Mouse (Mus musculus): ENCODE data around the gene Pik3ap1. TPM values are rescaled to one million over a fixed set of nuclear protein-coding genes. Genes with fewer than 3 reads are reported as not detected.

The Pik3ap1 gene
- polyA plus RNA-seq, 1 experiment from 2014 or later, result 2.0 TPM

- no peaks in the 10 kb centered on the region for H3K36me3 ChIP-seq (ENCODE audit: control insufficient read depth, insufficient read depth)
- no peak overlapping the region for H3K4me2 ChIP-seq (ENCODE audit: low read length)
- WGBS, result 93% methylated on average over 5 of the region's 5 CpGs
- no peaks in the 10 kb centered on the region for H3K4me1 ChIP-seq (replicated peaks; ENCODE audit: control insufficient read depth, insufficient read depth, low read length)
- H3K9me3 ChIP-seq (ENCODE audit: control insufficient read depth, low read length), result no peaks in the 10 kb centered on the region
- no peaks in the 10 kb centered on the region for H3K27me3 ChIP-seq (replicated peaks; ENCODE audit: control insufficient read depth, insufficient read depth, low read length)
- H3K27ac ChIP-seq (ENCODE audit: low read length), result no peak overlapping the region
- H3K4me3 ChIP-seq (replicated peaks; ENCODE audit: low read length), result no peak overlapping the region
- no peak overlapping the region for H3K9ac ChIP-seq (replicated peaks; ENCODE audit: low read depth, low read length)
- ATAC-seq, result no peak
These were observed 10.2 kb downstream of the Pik3ap1 start for GRCm38 (mm10) chr19:41374658-41375057.

- Histone ChIP-seq H3K36me3 (ENCODE audit: control insufficient read depth, insufficient read depth) (no peaks in the 10 kb centered on the region), H3K27me3 (replicated peaks; ENCODE audit: control insufficient read depth, insufficient read depth, low read length) (no peaks in the 10 kb centered on the region), H3K4me3 (replicated peaks; ENCODE audit: low read length) (no peak overlapping the region), H3K27ac (ENCODE audit: low read length) (no peak overlapping the region), H3K9ac (replicated peaks; ENCODE audit: low read depth, low read length) (no peak overlapping the region), H3K4me1 (replicated peaks; ENCODE audit: control insufficient read depth, insufficient read depth, low read length) (no peaks in the 10 kb centered on the region), H3K4me2 (ENCODE audit: low read length) (no peak overlapping the region), H3K9me3 (ENCODE audit: control insufficient read depth, low read length) (no peaks in the 10 kb centered on the region)
- ATAC-seq, result no peak
- WGBS, result 84% methylated on average over 4 of the region's 4 CpGs
These were observed 12.6 kb downstream of the Pik3ap1 start for GRCm38 (mm10) chr19:41372322-41372721.

GRCm38 (mm10) chr19:41371373-41371772 lies 13.5 kb downstream of the Pik3ap1 start:
- Histone ChIP-seq H3K9me3 (ENCODE audit: control insufficient read depth, low read length) (no peaks in the 10 kb centered on the region), H3K27me3 (replicated peaks; ENCODE audit: control insufficient read depth, insufficient read depth, low read length) (no peaks in the 10 kb centered on the region), H3K4me1 (replicated peaks; ENCODE audit: control insufficient read depth, insufficient read depth, low read length) (no peaks in the 10 kb centered on the region), H3K4me2 (ENCODE audit: low read length) (no peak overlapping the region), H3K27ac (ENCODE audit: low read length) (no peak overlapping the region), H3K4me3 (replicated peaks; ENCODE audit: low read length) (no peak overlapping the region), H3K9ac (replicated peaks; ENCODE audit: low read depth, low read length) (no peak overlapping the region), H3K36me3 (ENCODE audit: control insufficient read depth, insufficient read depth) (no peaks in the 10 kb centered on the region)
- no peak for ATAC-seq
- 63% methylated on average over 4 of the region's 4 CpGs for WGBS

- no peak overlapping the region for H3K4me3 ChIP-seq (replicated peaks; ENCODE audit: low read length)
- no peak for ATAC-seq
- H3K9ac ChIP-seq (replicated peaks; ENCODE audit: low read depth, low read length), result no peak overlapping the region
- no peaks in the 10 kb centered on the region for H3K9me3 ChIP-seq (ENCODE audit: control insufficient read depth, low read length)
- no peak overlapping the region for H3K4me2 ChIP-seq (ENCODE audit: low read length)
- no peak overlapping the region for H3K27ac ChIP-seq (ENCODE audit: low read length)
- no peaks in the 10 kb centered on the region for H3K27me3 ChIP-seq (replicated peaks; ENCODE audit: control insufficient read depth, insufficient read depth, low read length)
- no peaks in the 10 kb centered on the region for H3K4me1 ChIP-seq (replicated peaks; ENCODE audit: control insufficient read depth, insufficient read depth, low read length)
- WGBS, result 87% methylated on average over 11 of the region's 11 CpGs
- H3K36me3 ChIP-seq (ENCODE audit: control insufficient read depth, insufficient read depth), result no peaks in the 10 kb centered on the region
These were observed 15.1 kb downstream of the Pik3ap1 start for GRCm38 (mm10) chr19:41369557-41370460.

- no peaks in the 10 kb centered on the region for H3K4me1 ChIP-seq (replicated peaks; ENCODE audit: control insufficient read depth, insufficient read depth, low read length)
- H3K9me3 ChIP-seq (ENCODE audit: control insufficient read depth, low read length), result no peaks in the 10 kb centered on the region
- H3K4me3 ChIP-seq (replicated peaks; ENCODE audit: low read length), result no peak overlapping the region
- H3K27me3 ChIP-seq (replicated peaks; ENCODE audit: control insufficient read depth, insufficient read depth, low read length), result no peaks in the 10 kb centered on the region
- WGBS, result 90% methylated on average over 9 of the region's 9 CpGs
- no peak overlapping the region for H3K9ac ChIP-seq (replicated peaks; ENCODE audit: low read depth, low read length)
- H3K4me2 ChIP-seq (ENCODE audit: low read length), result no peak overlapping the region
- no peaks in the 10 kb centered on the region for H3K36me3 ChIP-seq (ENCODE audit: control insufficient read depth, insufficient read depth)
- no peak overlapping the region for H3K27ac ChIP-seq (ENCODE audit: low read length)
- ATAC-seq, result no peak
These were observed 17.9 kb downstream of the Pik3ap1 start for GRCm38 (mm10) chr19:41366854-41367517.

- ATAC-seq, result no peak
These were observed 18.6 kb downstream of the Pik3ap1 start for GRCm38 (mm10) chr19:41366192-41366853.

GRCm38 (mm10) chr19:41365570-41365969 lies 19.3 kb downstream of the Pik3ap1 start:
- no peak for ATAC-seq
- H3K9me3 ChIP-seq (ENCODE audit: control insufficient read depth, low read length), result no peaks in the 10 kb centered on the region
- H3K27me3 ChIP-seq (replicated peaks; ENCODE audit: control insufficient read depth, insufficient read depth, low read length), result no peaks in the 10 kb centered on the region
- WGBS, result 86% methylated on average over 5 of the region's 5 CpGs
- H3K4me2 ChIP-seq (ENCODE audit: low read length), result no peak overlapping the region
- no peak overlapping the region for H3K9ac ChIP-seq (replicated peaks; ENCODE audit: low read depth, low read length)
- H3K27ac ChIP-seq (ENCODE audit: low read length), result no peak overlapping the region
- no peaks in the 10 kb centered on the region for H3K36me3 ChIP-seq (ENCODE audit: control insufficient read depth, insufficient read depth)
- no peak overlapping the region for H3K4me3 ChIP-seq (replicated peaks; ENCODE audit: low read length)
- no peaks in the 10 kb centered on the region for H3K4me1 ChIP-seq (replicated peaks; ENCODE audit: control insufficient read depth, insufficient read depth, low read length)

More at GRCm38 (mm10) chr19:41366192-41366853, 18.6 kb downstream of the Pik3ap1 start:
- H3K27ac ChIP-seq (ENCODE audit: low read length), result no peak overlapping the region
- WGBS, result 77% methylated on average over 16 of the region's 16 CpGs
- H3K9ac ChIP-seq (replicated peaks; ENCODE audit: low read depth, low read length), result no peak overlapping the region
- H3K4me3 ChIP-seq (replicated peaks; ENCODE audit: low read length), result no peak overlapping the region
- H3K4me2 ChIP-seq (ENCODE audit: low read length), result no peak overlapping the region
- no peaks in the 10 kb centered on the region for H3K27me3 ChIP-seq (replicated peaks; ENCODE audit: control insufficient read depth, insufficient read depth, low read length)
- no peaks in the 10 kb centered on the region for H3K36me3 ChIP-seq (ENCODE audit: control insufficient read depth, insufficient read depth)
- no peaks in the 10 kb centered on the region for H3K4me1 ChIP-seq (replicated peaks; ENCODE audit: control insufficient read depth, insufficient read depth, low read length)
- no peaks in the 10 kb centered on the region for H3K9me3 ChIP-seq (ENCODE audit: control insufficient read depth, low read length)

- no peaks in the 10 kb centered on the region for H3K9me3 ChIP-seq (ENCODE audit: control insufficient read depth, low read length)
- no peaks in the 10 kb centered on the region for H3K36me3 ChIP-seq (ENCODE audit: control insufficient read depth, insufficient read depth)
- no peaks in the 10 kb centered on the region for H3K4me1 ChIP-seq (replicated peaks; ENCODE audit: control insufficient read depth, insufficient read depth, low read length)
- WGBS, result 82% methylated on average over 3 of the region's 3 CpGs
- H3K4me3 ChIP-seq (replicated peaks; ENCODE audit: low read length), result no peak overlapping the region
- no peak overlapping the region for H3K4me2 ChIP-seq (ENCODE audit: low read length)
- H3K27ac ChIP-seq (ENCODE audit: low read length), result no peak overlapping the region
- H3K9ac ChIP-seq (replicated peaks; ENCODE audit: low read depth, low read length), result no peak overlapping the region
- no peak for ATAC-seq
- H3K27me3 ChIP-seq (replicated peaks; ENCODE audit: control insufficient read depth, insufficient read depth, low read length), result no peaks in the 10 kb centered on the region
These were observed 20.4 kb downstream of the Pik3ap1 start for GRCm38 (mm10) chr19:41364509-41364908.

GRCm38 (mm10) chr19:41362963-41363362 lies 21.9 kb downstream of the Pik3ap1 start:
- Histone ChIP-seq H3K27ac (ENCODE audit: low read length) (no peak overlapping the region), H3K9ac (replicated peaks; ENCODE audit: low read depth, low read length) (no peak overlapping the region), H3K9me3 (ENCODE audit: control insufficient read depth, low read length) (no peaks in the 10 kb centered on the region), H3K4me3 (replicated peaks; ENCODE audit: low read length) (no peak overlapping the region), H3K4me2 (ENCODE audit: low read length) (no peak overlapping the region), H3K4me1 (replicated peaks; ENCODE audit: control insufficient read depth, insufficient read depth, low read length) (no peaks in the 10 kb centered on the region), H3K36me3 (ENCODE audit: control insufficient read depth, insufficient read depth) (no peaks in the 10 kb centered on the region), H3K27me3 (replicated peaks; ENCODE audit: control insufficient read depth, insufficient read depth, low read length) (no peaks in the 10 kb centered on the region)
- no peak for ATAC-seq
- WGBS, result 86% methylated on average over 2 of the region's 2 CpGs

Measured in forebrain, embryonic 16.5 days (tissue).